Mouse (Mus musculus): Measurements from ENCODE around the gene Pigu.

Gene Pigu

DNA sequence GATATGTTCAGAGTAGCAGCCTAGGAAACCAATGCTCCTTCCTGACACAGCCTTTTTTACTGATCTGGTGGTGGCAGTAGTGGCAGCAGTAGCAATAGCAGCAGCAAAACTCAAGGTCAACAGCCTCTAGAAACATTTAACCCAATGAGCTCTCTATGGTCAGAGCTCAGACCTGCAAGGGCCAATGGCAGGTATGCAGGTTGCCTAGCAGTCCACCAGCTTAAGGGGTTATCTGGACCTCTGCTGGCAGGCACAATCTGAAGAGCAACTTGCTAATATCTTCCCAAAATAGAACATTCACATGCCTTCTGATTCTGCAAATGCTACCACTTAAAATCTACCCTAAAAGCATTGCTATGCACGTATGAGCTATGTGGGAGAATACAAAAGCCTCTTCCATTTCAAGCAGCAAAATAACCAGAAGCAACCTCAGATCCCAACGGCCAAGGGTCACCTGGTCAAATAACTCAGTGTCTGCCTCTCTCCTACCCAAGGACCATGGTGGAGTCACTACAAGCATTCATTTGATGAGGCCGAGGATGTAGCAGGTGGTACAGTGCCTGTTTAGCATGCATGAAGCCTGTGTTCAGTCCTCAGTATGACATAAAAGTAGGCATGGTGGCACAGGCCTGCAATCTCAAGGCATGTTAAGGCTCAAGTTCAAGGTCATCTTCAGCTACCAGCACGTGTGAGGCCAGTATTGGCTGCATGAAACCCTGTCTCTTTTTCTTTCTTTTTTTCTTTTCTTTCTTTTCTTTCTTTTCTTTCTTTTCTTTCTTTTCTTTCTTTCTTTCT lies 69.6 kb downstream of the Pigu start:
- DNase-seq (ENCODE audit: low read depth, low spot score) = no peak

DNA sequence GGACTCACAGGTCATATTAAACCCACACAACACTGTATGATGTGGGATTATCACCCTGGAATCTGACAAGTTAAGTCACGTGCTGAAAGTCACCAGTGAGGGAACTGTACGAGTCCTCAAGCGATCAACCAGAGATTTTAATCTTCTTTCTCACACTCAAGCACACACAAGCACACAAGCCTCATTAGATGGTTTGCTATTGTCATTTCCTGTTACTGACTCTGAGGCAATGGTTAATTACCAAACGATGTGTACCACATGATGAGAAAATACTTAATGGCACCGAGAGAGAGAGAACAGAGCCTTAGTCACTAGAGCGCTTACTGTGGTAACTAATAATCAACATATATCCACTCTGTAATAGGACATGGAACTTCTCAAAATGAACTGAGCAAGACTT lies 71.5 kb downstream of the Pigu start:
- no peak for DNase-seq (ENCODE audit: low read depth, low spot score)

DNA sequence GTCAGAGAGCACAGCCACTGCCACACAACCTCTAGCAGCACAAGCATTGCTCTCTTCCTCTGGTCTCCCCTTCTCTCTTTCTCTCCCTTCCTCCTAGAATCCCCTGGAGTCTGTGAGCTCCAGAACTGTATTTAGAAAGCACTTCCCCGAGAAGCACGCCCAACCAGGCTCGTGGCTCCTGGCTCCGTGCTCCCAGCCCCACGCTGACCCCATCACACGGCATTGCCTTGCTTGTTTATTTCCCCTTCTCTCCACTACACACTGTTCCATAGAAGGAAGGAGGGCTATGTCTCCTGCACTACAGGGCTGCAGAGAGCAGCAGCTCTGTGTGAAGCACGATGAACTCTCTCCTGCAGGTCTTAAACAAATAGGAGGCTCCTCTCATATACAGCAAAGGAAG lies 72.6 kb downstream of the Pigu start:
- no peak for DNase-seq (ENCODE audit: low read depth, low spot score)

DNA sequence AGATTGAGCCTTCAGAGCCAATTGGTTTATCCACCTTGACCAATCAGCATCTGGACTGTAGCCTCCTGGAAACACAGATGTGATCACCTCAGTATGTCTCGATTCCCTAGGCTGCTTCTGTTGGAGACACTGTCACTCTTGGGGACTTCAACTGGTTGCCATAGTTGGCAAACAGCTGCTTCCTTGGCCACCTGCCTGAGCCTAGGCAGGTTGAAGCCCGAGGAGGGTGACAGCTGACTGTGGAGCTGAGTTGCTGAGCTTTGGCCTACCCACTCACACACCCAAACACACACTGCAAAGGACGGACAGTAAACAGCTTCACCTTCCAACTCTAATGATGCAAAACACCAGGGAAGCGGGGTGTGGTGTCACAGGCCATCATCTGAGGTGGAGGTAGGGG lies 73.4 kb downstream of the Pigu start:
- DNase-seq (ENCODE audit: low read depth, low spot score) = no peak

DNA sequence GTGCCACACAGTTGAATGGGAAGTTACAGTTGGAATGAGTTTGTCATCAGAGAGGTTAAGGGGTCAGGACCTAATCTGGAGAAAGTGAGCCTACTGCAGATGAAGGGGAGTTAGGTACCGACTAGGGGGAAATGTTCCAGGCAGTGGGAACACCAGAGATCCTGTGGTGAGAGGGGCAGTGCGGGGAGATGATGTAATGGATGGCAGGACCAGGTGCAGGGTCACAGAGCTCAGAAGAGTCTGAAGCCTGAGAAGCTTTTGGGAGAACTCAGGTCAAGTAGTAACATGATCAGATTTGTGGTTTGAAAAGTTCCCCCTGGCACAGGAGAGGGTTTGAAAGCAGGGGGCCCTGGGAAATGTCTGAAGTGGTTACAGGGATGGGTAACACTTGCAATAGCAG lies 77.1 kb downstream of the Pigu start:
- no peak for DNase-seq (ENCODE audit: low read depth, low spot score)

DNA sequence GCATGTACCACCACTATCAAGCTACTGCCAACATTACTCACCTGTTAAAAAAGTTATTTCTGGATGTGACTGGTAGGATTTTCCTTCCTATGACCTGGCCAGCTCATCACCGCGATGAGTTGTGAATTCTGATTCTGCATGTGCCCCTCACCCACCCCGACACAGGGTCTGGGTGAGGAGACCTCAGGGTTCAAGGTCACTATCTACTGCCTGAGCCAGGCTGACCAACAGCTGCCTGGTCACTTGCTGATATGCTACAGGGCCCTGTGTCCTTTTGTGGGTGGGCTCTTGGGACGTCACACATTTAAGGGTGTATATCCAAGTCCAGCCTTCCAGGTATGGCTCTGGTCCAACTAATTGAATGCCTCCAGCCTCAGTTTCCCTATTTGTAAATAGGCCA lies 78.1 kb downstream of the Pigu start:
- DNase-seq (ENCODE audit: low read depth, low spot score) = no peak

DNA sequence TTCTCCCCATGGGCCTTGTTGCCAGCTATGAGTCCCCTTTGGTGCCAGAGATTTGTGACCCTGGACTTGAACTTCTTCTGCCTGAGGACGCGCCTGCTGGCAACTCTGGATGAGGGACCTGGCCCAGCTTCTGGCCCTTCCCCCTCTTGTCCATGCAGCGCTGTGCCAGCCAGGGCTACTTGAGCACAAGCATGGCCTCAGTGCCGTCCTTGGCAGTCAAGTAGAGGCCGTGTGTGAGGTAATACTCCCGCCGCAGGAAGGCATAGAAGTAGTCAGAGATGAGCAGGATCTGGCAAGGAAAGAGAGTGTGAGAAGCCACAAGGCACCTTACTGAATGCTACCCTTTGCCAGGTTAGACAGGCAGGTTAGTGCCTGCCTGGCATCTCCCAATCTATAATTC lies 78.9 kb downstream of the Pigu start:
- no peak for DNase-seq (ENCODE audit: low read depth, low spot score)

DNA sequence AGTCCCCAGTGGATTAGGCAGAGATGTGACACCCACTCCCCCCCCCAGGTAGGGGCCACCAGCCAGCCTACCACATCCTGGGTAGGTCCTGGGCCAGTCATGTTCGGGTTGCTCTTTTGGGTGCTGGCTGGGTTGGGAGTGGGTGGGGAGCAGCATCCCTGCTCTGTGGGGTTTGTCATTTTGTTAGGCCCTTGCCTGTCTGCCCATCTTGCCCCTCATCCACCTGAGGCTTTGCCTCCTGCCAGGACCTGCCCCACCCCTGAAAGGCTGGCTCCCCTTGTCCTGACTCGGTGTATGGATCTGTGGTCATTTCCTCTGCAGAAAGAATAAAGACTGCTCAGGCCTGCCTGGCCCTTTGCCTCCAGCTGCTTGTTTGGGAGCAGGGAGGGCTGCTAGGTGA lies 79.5 kb downstream of the Pigu start:
- DNase-seq (ENCODE audit: low read depth, low spot score) = peak; percentile 24

DNA sequence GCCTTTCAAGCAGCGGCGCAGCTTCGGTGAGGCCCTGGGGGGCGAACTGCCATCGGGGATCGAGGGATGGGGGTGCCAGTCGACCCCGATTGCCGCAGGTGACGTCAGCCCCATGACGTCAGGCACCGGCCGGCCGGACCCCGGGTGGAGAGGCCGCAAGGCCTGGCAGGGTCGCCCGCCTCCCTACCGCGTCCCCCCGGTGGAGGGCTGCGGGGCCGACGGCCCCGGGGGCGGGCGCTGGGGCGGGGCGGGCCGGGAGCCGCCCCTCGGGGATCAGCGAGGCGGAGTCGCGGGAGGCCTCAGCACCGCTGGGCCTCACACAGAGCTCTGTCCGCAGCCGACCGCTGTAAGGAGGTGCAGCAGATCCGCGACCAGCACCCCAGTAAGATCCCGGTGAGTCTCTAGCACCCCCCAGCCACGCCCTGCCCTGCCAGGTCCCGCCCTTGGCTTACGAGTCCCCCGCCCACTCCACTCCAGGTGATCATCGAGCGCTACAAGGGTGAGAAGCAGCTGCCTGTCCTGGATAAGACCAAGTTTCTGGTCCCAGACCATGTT lies 80.5 kb downstream of the Pigu start:
- peak; percentile 80 for DNase-seq (ENCODE audit: low read depth, low spot score)

DNA sequence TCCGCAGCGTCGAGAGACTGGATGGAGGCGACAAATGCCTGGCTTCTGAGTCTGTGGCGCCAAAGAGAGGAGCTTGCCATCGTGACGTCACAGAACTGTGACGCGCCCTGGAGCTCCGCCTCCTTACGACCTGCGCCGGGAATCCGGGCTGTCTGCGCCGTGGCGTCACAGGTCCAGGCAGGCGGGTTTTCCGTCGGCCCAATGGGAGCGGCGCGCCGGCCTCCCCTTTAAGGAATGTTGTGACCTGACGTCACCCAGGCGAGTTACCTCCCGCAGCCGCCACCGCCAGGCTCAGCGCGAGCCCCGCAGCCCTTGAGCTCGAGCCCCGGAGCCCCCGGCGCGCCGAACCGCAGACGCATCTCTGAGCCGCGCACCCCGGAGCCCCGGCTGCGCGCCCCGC lies 81.0 kb downstream of the Pigu start, which contains the start of gene Map1lc3a:
Gene Map1lc3a (plus strand): TSS at position 103 of the 400 bp plus-strand sequence.
- peak; percentile 97 for DNase-seq (ENCODE audit: low read depth, low spot score)

DNA sequence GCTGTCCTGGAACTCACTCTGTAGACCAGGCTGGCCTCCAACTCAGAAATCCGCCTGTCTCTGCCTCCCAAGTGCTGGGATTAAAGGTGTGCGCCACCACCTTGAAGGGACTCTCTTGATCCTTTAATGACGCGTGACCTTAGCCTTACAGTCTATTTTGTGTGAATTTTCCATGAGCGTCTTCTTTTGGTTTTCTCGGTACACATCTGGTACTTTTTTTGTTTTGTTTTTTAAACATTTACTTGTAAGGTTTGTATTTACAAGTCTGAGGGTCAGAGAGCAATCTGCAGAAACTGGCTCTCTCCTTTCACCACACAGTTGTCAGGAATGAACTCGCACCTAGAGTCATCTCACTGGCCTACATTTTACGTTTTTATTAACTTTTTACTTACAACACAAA lies 83.6 kb downstream of the Pigu start:
- no peak for DNase-seq (ENCODE audit: low read depth, low spot score)

DNA sequence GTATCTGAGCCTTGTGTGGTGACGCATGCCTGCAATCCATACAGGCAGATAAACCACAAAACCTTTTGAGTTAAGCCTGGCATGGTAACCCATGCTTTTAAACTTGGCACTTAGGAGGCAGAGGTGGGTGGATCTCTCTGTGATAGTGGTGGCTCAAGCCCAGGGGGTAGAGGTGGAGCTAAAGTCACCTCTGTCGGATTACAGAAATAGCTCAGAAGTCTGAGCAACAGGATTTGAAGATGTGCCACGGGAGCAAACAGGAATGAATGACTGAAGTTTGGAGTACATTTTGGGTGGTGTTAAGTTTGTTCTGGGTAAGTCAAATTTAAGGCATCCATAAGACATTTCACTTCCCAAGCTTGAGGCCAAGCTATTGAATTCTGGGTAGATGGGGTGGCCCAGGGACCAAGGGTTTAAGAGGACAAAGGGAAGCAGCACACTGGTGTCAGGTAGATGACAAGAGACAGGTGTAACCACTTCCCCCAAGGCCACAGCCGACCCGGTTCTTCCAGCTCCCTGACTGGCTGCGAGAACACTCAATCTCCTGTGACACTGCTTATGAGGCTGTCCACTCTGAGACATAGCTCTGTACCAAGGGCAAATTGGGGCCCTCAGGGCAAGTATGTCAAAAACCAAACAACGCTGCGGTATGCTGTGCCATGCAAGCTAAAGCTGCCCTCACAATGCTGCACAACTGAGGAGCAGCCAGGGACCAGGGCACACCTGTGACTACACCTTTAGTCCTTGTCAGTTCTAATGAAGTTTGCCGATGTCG lies 84.6 kb downstream of the Pigu start:
- no peak for DNase-seq (ENCODE audit: low read depth, low spot score)

DNA sequence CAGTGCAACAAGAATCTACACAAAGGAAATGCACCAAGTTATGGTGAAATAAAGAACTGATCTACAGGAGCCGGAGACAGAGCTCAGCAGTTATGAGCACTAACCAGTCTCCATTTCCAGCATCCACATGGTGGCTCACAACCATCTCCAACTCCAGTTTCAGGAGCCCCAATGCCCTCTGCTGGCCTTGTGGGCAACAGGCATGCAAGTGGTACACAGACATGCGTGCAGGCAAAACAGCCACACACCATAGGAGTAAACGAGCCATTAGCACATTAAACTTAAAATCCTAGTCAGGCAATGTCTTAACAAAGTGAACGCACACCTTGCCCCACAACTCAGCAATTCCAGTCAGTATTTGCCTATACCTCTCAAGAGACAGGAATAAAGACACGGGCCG lies 85.3 kb downstream of the Pigu start:
- peak; percentile 22 for DNase-seq (ENCODE audit: low read depth, low spot score)

DNA sequence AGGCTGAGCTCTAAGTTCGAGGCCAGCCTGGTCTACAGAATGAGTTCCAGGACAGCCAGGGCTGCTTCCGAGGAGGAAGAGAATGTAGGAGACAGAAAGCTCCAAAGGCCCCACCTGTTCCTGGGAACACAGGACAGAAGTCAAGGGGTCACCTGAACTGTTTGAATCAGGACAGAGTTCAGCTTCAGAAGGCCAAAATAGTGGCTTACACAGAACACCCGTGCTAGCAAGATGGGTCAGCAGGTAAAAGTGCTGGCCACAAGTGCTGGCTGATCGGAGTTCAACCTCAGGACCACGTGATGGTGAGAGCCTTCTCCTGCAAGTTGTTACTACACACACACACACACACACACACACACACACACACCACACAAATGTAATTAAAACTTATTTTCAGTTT lies 90.3 kb downstream of the Pigu start:
- no peak for DNase-seq (ENCODE audit: low read depth, low spot score)

DNA sequence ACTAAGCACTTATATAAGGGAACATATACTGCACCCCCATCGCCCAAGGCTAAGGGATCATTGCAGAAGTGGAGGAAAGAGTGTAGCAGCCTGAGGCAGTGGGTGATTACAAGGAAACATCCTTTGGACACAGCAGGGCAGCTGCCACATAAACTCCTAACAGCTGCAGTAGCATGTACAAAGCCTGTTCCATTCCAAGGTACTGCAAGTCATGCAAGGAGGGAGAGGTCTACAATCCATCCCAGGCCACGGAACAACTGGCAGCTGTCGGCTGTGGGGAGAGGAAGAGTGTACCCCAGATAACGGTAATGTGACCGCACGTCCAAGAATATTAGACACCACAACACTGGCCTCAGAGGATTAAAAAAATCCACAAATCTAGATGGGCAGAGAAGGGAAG lies 91.7 kb downstream of the Pigu start:
- DNase-seq (ENCODE audit: low read depth, low spot score) = no peak

DNA sequence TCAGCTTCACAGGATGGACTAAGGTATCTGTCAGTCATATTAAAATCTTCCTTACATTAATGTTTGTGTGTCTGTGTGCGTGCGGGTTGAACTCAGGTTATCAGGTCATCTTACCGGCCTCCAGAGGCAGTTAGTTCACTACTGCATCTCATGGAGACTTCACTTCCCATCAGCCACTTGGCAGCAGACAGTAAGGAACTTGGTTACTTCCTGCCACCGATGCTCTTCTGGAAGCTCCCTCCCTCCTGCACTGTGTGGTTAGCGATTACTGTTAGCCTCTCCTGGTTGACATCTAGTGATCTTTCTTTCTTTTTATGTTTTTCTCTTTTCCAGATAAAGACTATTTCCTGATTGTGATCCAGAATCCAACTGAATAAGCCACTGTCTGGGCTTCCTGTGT lies 107.6 kb downstream of the Pigu start:
- DNase-seq (ENCODE audit: low read depth, low spot score) = no peak

DNA sequence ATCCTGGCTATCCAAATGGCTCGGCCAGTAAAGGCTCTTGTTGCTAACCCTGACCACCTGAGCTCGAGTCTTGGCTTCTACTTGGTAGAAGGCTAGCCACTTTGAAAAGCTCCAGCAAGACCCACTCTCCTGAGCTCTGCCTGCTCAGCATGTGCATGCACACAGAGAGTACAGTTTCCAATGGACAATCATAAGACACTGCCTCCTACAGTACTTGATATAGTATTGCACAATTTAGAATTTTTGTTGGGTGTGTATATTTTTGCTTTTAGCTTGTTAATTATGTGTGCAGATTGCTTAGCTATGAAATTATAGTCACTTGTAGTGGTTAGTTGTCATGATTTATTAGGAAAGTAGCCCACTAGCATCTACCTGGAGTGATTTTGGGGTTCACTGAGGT lies 108.5 kb downstream of the Pigu start:
- DNase-seq (ENCODE audit: low read depth, low spot score) = no peak

DNA sequence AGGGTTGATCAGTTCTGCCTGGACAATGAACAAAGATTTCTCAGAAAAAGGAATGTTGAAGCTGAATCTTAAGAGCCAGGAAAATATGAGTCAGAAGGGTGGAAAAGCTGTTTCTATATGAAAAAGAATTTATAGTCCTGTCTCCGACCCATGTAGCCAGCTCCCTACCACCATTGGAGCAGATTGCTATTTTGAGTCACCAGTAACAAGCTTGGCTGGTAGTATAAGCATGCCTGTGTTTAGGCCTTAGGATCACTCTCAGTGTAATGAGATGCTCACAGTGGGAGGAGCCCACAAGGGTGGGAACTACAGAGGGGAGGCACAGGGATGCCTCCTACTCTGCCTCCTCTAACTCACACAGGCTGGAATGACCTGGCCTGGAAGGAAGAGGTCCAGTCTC lies 109.0 kb downstream of the Pigu start:
- DNase-seq (ENCODE audit: low read depth, low spot score) = no peak

DNA sequence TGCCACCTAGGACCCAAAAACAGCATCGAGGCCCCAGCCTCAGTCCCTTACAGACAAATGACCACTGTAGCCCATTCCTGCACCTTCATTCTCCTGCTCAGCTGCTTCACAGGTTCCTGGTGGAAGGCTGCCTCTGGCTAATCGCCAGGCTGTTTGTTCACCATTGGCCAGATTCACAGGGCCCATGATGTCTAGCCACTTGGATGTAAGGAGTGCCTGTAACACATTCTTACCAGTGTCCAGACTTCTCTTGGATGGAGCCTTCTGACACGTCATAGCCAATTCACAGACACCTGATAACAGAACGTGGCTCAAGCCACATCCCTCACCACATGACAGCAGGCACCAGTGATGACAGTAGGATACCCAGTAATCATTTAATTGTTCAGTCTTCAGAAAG lies 111.0 kb downstream of the Pigu start:
- no peak for DNase-seq (ENCODE audit: low read depth, low spot score)

DNA sequence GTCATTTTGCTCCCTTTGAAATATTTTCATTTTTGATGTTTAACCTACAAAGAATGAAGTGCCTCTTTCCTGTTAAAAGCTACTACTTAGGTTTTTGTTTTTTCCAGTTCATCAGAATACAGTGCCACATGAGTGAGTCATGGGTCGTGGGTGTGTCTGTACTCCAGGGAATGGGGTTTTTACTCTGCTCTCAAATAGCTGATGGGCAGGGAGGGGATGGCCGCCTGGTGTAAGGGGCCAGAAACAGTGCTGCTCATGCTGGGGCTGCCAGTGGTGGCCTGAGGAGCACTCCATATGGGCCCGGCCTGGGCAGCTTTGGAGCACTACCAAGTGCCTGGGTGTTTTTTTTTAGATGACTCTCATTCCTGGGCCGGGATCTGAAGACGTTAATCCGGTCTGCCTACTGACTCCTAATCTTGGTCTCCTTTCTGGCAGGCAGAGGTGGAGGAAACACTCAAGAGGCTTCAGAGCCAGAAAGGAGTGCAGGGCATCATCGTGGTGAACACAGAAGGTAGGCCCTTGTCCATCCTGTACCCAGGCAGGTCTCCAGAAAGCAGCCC lies 114.9 kb downstream of the Pigu start:
- DNase-seq (ENCODE audit: low read depth, low spot score) = no peak

DNA sequence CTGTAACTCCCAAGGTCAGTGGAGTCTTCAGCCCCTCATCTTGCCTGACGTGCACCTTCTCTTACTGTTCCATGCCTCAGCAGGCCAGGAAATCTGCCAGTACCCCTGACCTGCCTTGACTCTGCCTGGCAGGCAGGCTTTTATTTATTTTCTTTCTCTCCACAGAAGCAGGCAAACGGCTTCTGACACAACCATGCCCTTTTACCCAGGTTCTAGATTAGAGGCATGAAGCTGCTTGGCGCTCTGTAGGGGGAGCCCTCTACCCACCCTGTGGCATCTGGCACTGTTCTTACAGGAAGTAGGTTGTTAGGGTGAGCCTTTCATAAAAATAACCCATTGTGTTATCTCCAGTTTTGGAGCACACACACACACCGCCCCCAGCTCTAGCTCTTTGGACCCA lies 116.3 kb downstream of the Pigu start:
- DNase-seq (ENCODE audit: low read depth, low spot score) = peak; percentile 45

DNA sequence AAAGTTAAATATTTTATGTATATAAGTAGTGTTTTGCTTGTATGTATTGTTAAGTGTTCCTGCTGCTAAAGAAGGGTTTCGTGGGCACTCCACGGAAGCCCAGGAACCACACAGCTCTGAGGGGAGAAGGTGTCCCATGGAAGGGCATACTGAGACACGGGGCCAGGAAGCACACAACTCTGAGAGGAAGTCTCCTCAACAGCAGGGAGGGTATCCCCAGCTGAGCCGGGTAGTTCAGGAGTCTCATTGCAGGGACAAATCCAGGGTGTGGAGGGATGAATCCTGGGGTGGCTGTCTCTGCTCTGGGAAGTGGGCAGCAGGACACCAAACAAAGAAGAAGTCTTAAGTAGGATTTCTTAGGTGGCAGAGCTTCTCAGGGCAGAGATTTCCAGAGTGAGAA lies 120.0 kb downstream of the Pigu start:
- DNase-seq (ENCODE audit: low read depth, low spot score) = peak; percentile 26

Measured in CD4-positive helper T cell, adult 2 months (primary cell).